Mouse (Mus musculus): ENCODE measurements around the gene Ank2. TPM values are rescaled to one million over a fixed set of nuclear protein-coding genes. Genes with fewer than 3 reads are reported as not detected.

Ank2 gene
- polyA plus RNA-seq, 1 experiment = 5.8 TPM

- 54% methylated on average over 9 of the region's 9 CpGs for WGBS
- DNase-seq = no peak
These were observed 36.0 kb downstream of the Ank2 start for GRCm38 (mm10) chr3:127463165-127463564.

DNA sequence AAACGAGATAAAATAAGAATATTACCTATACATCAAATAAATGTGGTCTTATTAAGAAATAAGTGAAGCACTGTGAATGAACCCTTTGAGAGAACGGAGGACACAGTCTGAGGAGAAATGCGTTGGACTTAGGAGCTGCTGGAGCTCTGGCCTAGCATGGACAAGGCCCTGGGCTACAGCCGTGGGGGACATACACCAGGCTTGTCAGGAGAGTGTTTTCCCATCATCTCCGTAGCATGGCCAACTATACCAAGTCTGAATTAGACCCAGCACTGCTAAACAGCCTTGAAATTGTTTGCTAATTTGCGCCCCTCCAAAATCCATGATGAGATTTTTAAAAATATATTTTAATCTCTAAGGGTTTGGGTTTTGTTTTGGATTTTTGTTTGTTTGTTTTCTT is 36.7 kb downstream of the Ank2 start:
- no peak for DNase-seq
- Histone ChIP-seq H3K4me3 (replicated peaks; ENCODE audit: extremely low read depth, low read depth, low read length) (no peak overlapping the region), H3K4me1 (ENCODE audit: control insufficient read depth, insufficient read depth, low read length) (no peaks in the 10 kb centered on the region)
- WGBS = 83% methylated on average over 6 of the region's 6 CpGs
- TF ChIP-seq CTCF (IDR thresholded peaks at IDR 0.05; ENCODE audit: insufficient read depth, low read length) = no peak
- no peak for TF ChIP-seq POLR2A (IDR thresholded peaks at IDR 0.05; ENCODE audit: borderline replicate concordance, extremely low read depth, low read depth, low read length)

More at GRCm38 (mm10) chr3:127463165-127463564, 36.0 kb downstream of the Ank2 start:
- Histone ChIP-seq H3K4me1 (ENCODE audit: control insufficient read depth, insufficient read depth, low read length) (no peaks in the 10 kb centered on the region), H3K4me3 (replicated peaks; ENCODE audit: extremely low read depth, low read depth, low read length) (no peak overlapping the region)
- TF ChIP-seq CTCF (IDR thresholded peaks at IDR 0.05; ENCODE audit: insufficient read depth, low read length) (no peak), POLR2A (IDR thresholded peaks at IDR 0.05; ENCODE audit: borderline replicate concordance, extremely low read depth, low read depth, low read length) (no peak)

GRCm38 (mm10) chr3:127460891-127461437 is 38.2 kb downstream of the Ank2 start:
- Histone ChIP-seq H3K4me3 (replicated peaks; ENCODE audit: extremely low read depth, low read depth, low read length) (no peak overlapping the region), H3K4me1 (ENCODE audit: control insufficient read depth, insufficient read depth, low read length) (no peaks in the 10 kb centered on the region)
- DNase-seq = no peak
- no peak for TF ChIP-seq POLR2A (IDR thresholded peaks at IDR 0.05; ENCODE audit: borderline replicate concordance, extremely low read depth, low read depth, low read length)
- no peak for TF ChIP-seq CTCF (IDR thresholded peaks at IDR 0.05; ENCODE audit: insufficient read depth, low read length)
- 70% methylated on average over 11 of the region's 11 CpGs for WGBS

DNA sequence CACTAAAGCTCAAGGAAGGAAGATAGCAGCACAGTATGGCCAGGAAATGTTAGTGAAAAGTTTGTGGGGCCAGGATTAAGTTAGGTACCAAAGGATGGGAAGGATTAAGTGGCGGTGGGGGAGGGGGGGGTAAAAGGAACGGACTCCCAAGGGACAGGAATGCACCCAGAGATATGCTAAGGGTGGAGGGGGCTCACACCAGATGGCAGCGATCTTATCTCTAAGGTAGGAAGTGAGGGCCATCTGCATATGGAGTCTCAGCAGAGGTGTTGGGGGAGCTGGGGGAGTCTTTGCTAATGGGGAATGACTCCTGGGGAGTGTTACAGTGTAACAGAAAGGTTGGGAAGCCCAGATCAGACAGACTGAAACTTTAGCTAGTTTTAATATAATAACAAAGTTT is 39.3 kb downstream of the Ank2 start:
- TF ChIP-seq POLR2A (IDR thresholded peaks at IDR 0.05; ENCODE audit: borderline replicate concordance, extremely low read depth, low read depth, low read length) = no peak
- no peak for TF ChIP-seq CTCF (IDR thresholded peaks at IDR 0.05; ENCODE audit: insufficient read depth, low read length)
- no peak overlapping the region for H3K4me3 ChIP-seq (replicated peaks; ENCODE audit: extremely low read depth, low read depth, low read length)
- no peaks in the 10 kb centered on the region for H3K4me1 ChIP-seq (ENCODE audit: control insufficient read depth, insufficient read depth, low read length)
- 31% methylated on average over 3 of the region's 3 CpGs for WGBS
- DNase-seq = no peak

- no peak for DNase-seq
- Histone ChIP-seq H3K4me3 (replicated peaks; ENCODE audit: extremely low read depth, low read depth, low read length) (no peak overlapping the region), H3K4me1 (ENCODE audit: control insufficient read depth, insufficient read depth, low read length) (no peaks in the 10 kb centered on the region)
- whole genome bisulfite sequencing = 38% methylated on average over 11 of the region's 11 CpGs
- TF ChIP-seq POLR2A (IDR thresholded peaks at IDR 0.05; ENCODE audit: borderline replicate concordance, extremely low read depth, low read depth, low read length) = no peak
- TF ChIP-seq CTCF (IDR thresholded peaks at IDR 0.05; ENCODE audit: insufficient read depth, low read length) = no peak
These were observed 40.2 kb downstream of the Ank2 start for GRCm38 (mm10) chr3:127458925-127459324.

DNA sequence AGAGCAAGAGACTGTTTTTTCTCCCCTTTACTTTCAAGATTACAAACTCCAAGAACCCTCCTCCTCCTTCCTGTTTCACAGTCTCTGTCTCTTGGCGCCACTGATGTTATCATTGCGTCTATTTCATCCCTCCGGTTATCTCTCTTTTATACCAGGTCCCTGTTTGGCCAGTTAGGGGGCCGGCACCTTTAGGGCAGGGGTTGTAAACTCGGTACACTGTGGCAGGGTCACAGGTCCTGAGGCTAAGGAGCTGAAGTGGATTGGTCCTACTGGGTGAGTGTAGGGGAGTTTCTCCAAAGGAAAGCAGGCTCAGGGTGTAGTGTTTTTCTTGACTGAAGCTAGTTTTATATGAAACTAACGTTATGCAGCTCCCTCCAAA is 40.7 kb downstream of the Ank2 start:
- H3K4me3 ChIP-seq (replicated peaks; ENCODE audit: extremely low read depth, low read depth, low read length) = no peak overlapping the region
- no peaks in the 10 kb centered on the region for H3K4me1 ChIP-seq (ENCODE audit: control insufficient read depth, insufficient read depth, low read length)
- no peak for DNase-seq
- no peak for TF ChIP-seq POLR2A (IDR thresholded peaks at IDR 0.05; ENCODE audit: borderline replicate concordance, extremely low read depth, low read depth, low read length)
- TF ChIP-seq CTCF (IDR thresholded peaks at IDR 0.05; ENCODE audit: insufficient read depth, low read length) = no peak
- WGBS = 23% methylated on average over 6 of the region's 6 CpGs

DNA sequence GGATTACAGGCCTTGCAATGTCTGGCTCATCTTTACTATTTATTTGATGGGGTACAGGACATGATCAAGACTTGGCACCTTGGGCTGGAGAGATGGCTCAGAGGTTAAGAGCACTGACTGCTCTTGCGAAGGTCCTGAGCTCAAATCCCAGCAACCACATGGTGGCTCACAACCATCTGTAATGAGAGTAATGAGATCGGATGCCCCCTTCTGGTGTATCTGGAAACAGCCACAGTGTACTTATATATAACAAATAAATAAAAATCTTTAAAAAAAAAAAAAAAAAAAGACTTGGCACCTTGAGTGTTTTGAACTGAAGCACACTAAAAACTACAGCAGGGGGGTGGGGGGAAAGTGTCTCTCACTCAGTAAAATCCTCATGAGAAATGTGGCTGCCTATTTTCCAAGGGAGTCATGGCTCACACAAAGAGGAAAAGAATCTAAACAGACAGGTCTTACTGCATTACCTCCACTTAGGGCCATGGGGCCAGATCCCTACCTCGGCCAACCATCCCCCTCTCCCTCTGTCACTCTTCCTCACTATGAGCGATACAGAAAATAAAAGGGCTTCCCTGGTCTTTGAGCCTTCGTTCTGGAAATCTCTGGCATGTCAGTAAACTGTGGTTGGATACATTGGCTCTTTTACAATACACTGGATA is 41.3 kb downstream of the Ank2 start:
- Histone ChIP-seq H3K4me1 (ENCODE audit: control insufficient read depth, insufficient read depth, low read length) (no peaks in the 10 kb centered on the region), H3K4me3 (replicated peaks; ENCODE audit: extremely low read depth, low read depth, low read length) (no peak overlapping the region)
- TF ChIP-seq CTCF (IDR thresholded peaks at IDR 0.05; ENCODE audit: insufficient read depth, low read length) = no peak
- no peak for TF ChIP-seq POLR2A (IDR thresholded peaks at IDR 0.05; ENCODE audit: borderline replicate concordance, extremely low read depth, low read depth, low read length)
- WGBS = 36% methylated on average over 5 of the region's 5 CpGs
- DNase-seq = no peak

- no peak for DNase-seq
- 78% methylated on average over 4 of the region's 4 CpGs for WGBS
- Histone ChIP-seq H3K4me1 (ENCODE audit: control insufficient read depth, insufficient read depth, low read length) (no peaks in the 10 kb centered on the region), H3K4me3 (replicated peaks; ENCODE audit: extremely low read depth, low read depth, low read length) (no peak overlapping the region)
- TF ChIP-seq CTCF (IDR thresholded peaks at IDR 0.05; ENCODE audit: insufficient read depth, low read length) (no peak), POLR2A (IDR thresholded peaks at IDR 0.05; ENCODE audit: borderline replicate concordance, extremely low read depth, low read depth, low read length) (no peak)
These were observed 45.4 kb downstream of the Ank2 start for GRCm38 (mm10) chr3:127453738-127454137.

DNA sequence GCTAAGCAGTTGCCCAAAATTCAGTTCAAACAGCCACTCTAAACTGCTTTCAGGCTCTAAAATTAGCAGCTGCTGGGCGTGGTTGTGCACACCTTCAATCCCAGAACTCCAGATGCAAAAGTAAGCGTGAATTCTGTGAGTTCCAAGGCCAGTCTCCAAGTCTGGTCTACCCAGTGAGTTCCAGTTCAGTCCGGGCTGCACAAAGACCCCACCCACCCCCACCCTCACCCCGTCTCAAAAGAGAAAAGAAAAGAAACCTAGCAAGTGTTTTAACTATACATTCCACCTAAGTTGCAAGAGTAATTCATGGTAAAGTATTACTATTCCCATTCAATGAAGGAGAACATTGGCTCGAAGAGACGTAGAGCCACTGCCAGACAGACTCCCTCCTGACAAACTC is 45.9 kb downstream of the Ank2 start:
- DNase-seq = no peak
- TF ChIP-seq CTCF (IDR thresholded peaks at IDR 0.05; ENCODE audit: insufficient read depth, low read length) = no peak
- no peak for TF ChIP-seq POLR2A (IDR thresholded peaks at IDR 0.05; ENCODE audit: borderline replicate concordance, extremely low read depth, low read depth, low read length)
- Histone ChIP-seq H3K4me1 (ENCODE audit: control insufficient read depth, insufficient read depth, low read length) (no peaks in the 10 kb centered on the region), H3K4me3 (replicated peaks; ENCODE audit: extremely low read depth, low read depth, low read length) (no peak overlapping the region)
- 81% methylated on average over 6 of the region's 6 CpGs for WGBS

- TF ChIP-seq CTCF (IDR thresholded peaks at IDR 0.05; ENCODE audit: insufficient read depth, low read length) (no peak), POLR2A (IDR thresholded peaks at IDR 0.05; ENCODE audit: borderline replicate concordance, extremely low read depth, low read depth, low read length) (no peak)
- WGBS = 69% methylated on average over 13 of the region's 13 CpGs
These were observed 46.9 kb downstream of the Ank2 start for GRCm38 (mm10) chr3:127452233-127452632.

More at GRCm38 (mm10) chr3:127452233-127452632, 46.9 kb downstream of the Ank2 start:
- Histone ChIP-seq H3K4me1 (ENCODE audit: control insufficient read depth, insufficient read depth, low read length) (no peaks in the 10 kb centered on the region), H3K4me3 (replicated peaks; ENCODE audit: extremely low read depth, low read depth, low read length) (no peak overlapping the region)
- DNase-seq = no peak
